Mouse (Mus musculus): ENCODE measurements around the gene Dnajb11.
A peak's percentile ranks its signal among the peaks of the same experiment; 100 is the strongest.

DNA sequence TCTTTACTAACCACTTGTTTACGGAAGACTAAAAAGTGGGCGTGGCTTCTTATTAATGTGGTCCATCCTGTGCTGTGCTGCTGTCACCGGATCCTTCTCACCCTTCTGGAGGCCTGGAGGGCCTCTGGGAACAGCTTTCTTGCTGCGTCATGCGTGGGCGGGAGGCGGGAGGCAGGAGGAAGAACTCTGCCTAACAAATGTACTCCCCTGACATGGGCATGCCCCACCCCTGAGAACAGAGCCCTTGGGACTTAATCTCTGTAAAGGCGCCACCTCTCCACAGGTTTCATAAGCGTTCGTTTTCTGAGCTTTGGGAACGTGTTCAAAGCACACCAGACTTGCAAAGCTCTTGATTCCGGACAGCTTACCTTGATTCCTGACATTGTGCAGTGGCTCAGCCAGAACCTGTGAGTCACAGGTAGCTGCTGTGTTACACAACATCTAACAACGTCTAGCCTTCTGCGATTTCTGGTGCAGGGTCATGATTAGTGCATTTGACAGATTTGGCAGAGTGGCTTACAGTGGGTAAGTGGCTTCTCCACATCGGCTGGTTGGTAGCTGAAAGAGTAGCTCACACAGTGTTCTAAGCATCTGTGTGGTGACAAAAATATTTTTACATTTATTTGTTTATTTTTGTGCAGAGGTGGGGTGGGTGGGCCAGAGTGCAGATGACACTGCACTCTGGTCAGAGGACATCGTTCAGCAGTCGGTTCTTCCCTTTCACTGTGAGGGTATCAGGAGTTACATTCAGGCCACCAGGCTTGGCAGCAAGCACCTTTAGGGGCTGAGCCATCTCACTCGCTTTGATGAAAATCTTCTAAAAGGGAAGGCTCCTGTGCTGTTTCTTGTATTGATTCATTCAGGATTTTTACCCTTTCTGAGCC lies 62.6 kb downstream of the Dnajb11 start:
- TF ChIP-seq CTCF (IDR thresholded peaks at IDR 0.05; ENCODE audit: control insufficient read depth, insufficient read depth, insufficient read length) = no peak
- no peak for TF ChIP-seq FOSL1 (IDR thresholded peaks at IDR 0.05; ENCODE audit: insufficient read depth, low read length, poor library complexity, severe bottlenecking)
- peak; percentile 22 for TF ChIP-seq MAX (IDR thresholded peaks at IDR 0.05)
